Mouse (Mus musculus) heart, embryonic 12.5 days (tissue): ENCODE results near the gene Insc. TPM values are rescaled to one million over a fixed set of nuclear protein-coding genes. Genes with fewer than 3 reads are reported as not detected.
A peak's percentile ranks its signal among the peaks of the same experiment; 100 is the strongest.

Experiments used
- ATAC-seq: fragments of 200-750 bp; cut with Nextera tagmentation; 2 replicates; pipeline ENCODE4 v1.8.0; 2017; ENCODE audit warnings: moderate TSS enrichment, moderate library complexity; ENCODE audit not compliant: insufficient number of reproducible peaks, low FRiP score
- H3K27ac ChIP-seq: fragments of 300-500 bp; sonication (generic); 2 replicates; pipeline ENCODE4 v1.5.1; 2016; ENCODE audit warnings: mild to moderate bottlenecking, moderate library complexity; ENCODE audit not compliant: poor library complexity, severe bottlenecking
- H3K27me3 ChIP-seq: fragments of 300-500 bp; sonication (generic); replicated peaks from 2 replicates; pipeline ENCODE4 v1.6.1; 2016; ENCODE audit warnings: mild to moderate bottlenecking, moderate library complexity
- H3K36me3 ChIP-seq: fragments of 300-500 bp; sonication (generic); 2 replicates; pipeline ENCODE4 v1.6.1; 2016; ENCODE audit warnings: mild to moderate bottlenecking, moderate library complexity
- H3K4me1 ChIP-seq: fragments of 300-500 bp; sonication (generic); replicated peaks from 2 replicates; pipeline ENCODE4 v1.6.1; 2016; ENCODE audit warnings: mild to moderate bottlenecking
- H3K4me2 ChIP-seq: fragments of 300-500 bp; sonication (generic); 2 replicates; pipeline ENCODE4 v1.6.1; 2016; ENCODE audit warnings: mild to moderate bottlenecking, moderate library complexity
- H3K4me3 ChIP-seq: fragments of 300-500 bp; sonication (generic); 2 replicates; pipeline ENCODE4 v1.5.1; 2016; ENCODE audit warnings: mild to moderate bottlenecking
- H3K9ac ChIP-seq: fragments of 300-500 bp; sonication (generic); 2 replicates; pipeline ENCODE4 v1.6.1; 2016; ENCODE audit warnings: mild to moderate bottlenecking, moderate library complexity
- H3K9me3 ChIP-seq: fragments of 300-500 bp; sonication (generic); replicated peaks from 2 replicates; pipeline ENCODE4 v1.6.1; 2016; ENCODE audit warnings: mild to moderate bottlenecking, moderate library complexity
- WGBS: fragments of 180-500 bp; shearing (Covaris S2); methylation state at CpG from one replicate; pipeline ENCODE4 v1.1.7; 2016; 5-methylcytosine and 5-hydroxymethylcytosine counted together
- polyA plus RNA-seq: library from polyadenylated mRNA; unstranded; fragments of >200 nt; fragmentation: Nextera tagmentation; extraction: Ambion mirVana; gene quantifications from 2 replicates; pipeline ENCODE4 v1.2.1, GENCODE M21; 2016

The Insc gene
- polyA plus RNA-seq, 1 experiment from 2014 or later, result 1.5 TPM

- Histone ChIP-seq H3K27ac (no peak overlapping the region), H3K4me3 (no peak overlapping the region), H3K4me1 (no peaks in the 10 kb centered on the region), H3K9ac (no peak overlapping the region), H3K9me3 (no peaks in the 10 kb centered on the region), H3K4me2 (no peak overlapping the region), H3K36me3 (no peaks in the 10 kb centered on the region), H3K27me3 (0 out of 2 replicates have a peak, but pooled peaks cover 4% of the 10 kb centered on the region)
- ATAC-seq, result no peak
- WGBS, result 80% methylated on average over 5 of the region's 5 CpGs
Observed at GRCm38 (mm10) chr7:114736256-114736655, 7.2 kb upstream of the Insc start.

GRCm38 (mm10) chr7:114738166-114738565 lies 5.3 kb upstream of the Insc start:
- H3K9me3 ChIP-seq, result no peaks in the 10 kb centered on the region
- ATAC-seq, result no peak
- H3K36me3 ChIP-seq, result no peaks in the 10 kb centered on the region
- H3K27ac ChIP-seq, result no peak overlapping the region
- H3K4me3 ChIP-seq, result no peak overlapping the region
- H3K9ac ChIP-seq, result no peak overlapping the region
- H3K4me2 ChIP-seq, result no peak overlapping the region
- 0 out of 2 replicates have a peak, but pooled peaks cover 4% of the 10 kb centered on the region for H3K27me3 ChIP-seq
- no peaks in the 10 kb centered on the region for H3K4me1 ChIP-seq

GRCm38 (mm10) chr7:114740360-114741165 lies 2.9 kb upstream of the Insc start:
- ATAC-seq, result no peak
- 0 out of 2 replicates have a peak, but pooled peaks cover 12% of the 10 kb centered on the region for H3K27me3 ChIP-seq
- 51% methylated on average over 6 of the region's 6 CpGs for WGBS
- H3K9ac ChIP-seq, result no peak overlapping the region
- H3K9me3 ChIP-seq, result no peaks in the 10 kb centered on the region
- H3K4me1 ChIP-seq, result peaks cover 8% of the 10 kb centered on the region
- H3K27ac ChIP-seq, result no peak overlapping the region
- H3K4me2 ChIP-seq, result no peak overlapping the region
- H3K36me3 ChIP-seq, result no peaks in the 10 kb centered on the region
- no peak overlapping the region for H3K4me3 ChIP-seq

- no peaks in the 10 kb centered on the region for H3K36me3 ChIP-seq
- H3K27me3 ChIP-seq, result peaks cover 20% of the 10 kb centered on the region; the same call in 1 of the 2 replicates
- ATAC-seq, result no peak
- H3K4me2 ChIP-seq, result peak overlapping the region; percentile 83; the same call in 1 of the 2 replicates
- H3K4me3 ChIP-seq, result no peak overlapping the region
- 49% methylated on average over 3 of the region's 3 CpGs for WGBS
- no peaks in the 10 kb centered on the region for H3K9me3 ChIP-seq
- H3K9ac ChIP-seq, result no peak overlapping the region
- no peak overlapping the region for H3K27ac ChIP-seq
- H3K4me1 ChIP-seq, result peaks cover 8% of the 10 kb centered on the region
Observed at GRCm38 (mm10) chr7:114744639-114745245, 1.2 kb downstream of the Insc start.

- peaks cover 20% of the 10 kb centered on the region; the same call in 1 of the 2 replicates for H3K27me3 ChIP-seq
- H3K9ac ChIP-seq, result peak overlapping the region; percentile 45
- no peak overlapping the region for H3K27ac ChIP-seq
- H3K4me2 ChIP-seq, result peak overlapping the region; percentile 83
- peaks cover 8% of the 10 kb centered on the region for H3K4me1 ChIP-seq
- 5% methylated on average over 34 of the region's 34 CpGs for WGBS
- H3K4me3 ChIP-seq, result peak overlapping the region; percentile 44
- ATAC-seq, result peak; percentile 64; the same call in 1 of the 2 replicates
- H3K36me3 ChIP-seq, result no peaks in the 10 kb centered on the region
- H3K9me3 ChIP-seq, result no peaks in the 10 kb centered on the region
Observed at GRCm38 (mm10) chr7:114745481-114746271, 2.2 kb downstream of the Insc start.

GRCm38 (mm10) chr7:114747596-114747995 lies 4.1 kb downstream of the Insc start:
- no peak for ATAC-seq

GRCm38 (mm10) chr7:114748239-114748638 lies 4.7 kb downstream of the Insc start:
- WGBS, result 66% methylated on average over 4 of the region's 4 CpGs
- Histone ChIP-seq H3K36me3 (no peaks in the 10 kb centered on the region), H3K27me3 (peaks cover 20% of the 10 kb centered on the region; the same call in 1 of the 2 replicates), H3K27ac (no peak overlapping the region), H3K9ac (no peak overlapping the region), H3K4me3 (no peak overlapping the region), H3K9me3 (no peaks in the 10 kb centered on the region), H3K4me1 (peaks cover 8% of the 10 kb centered on the region), H3K4me2 (no peak overlapping the region)
- ATAC-seq, result no peak

More at GRCm38 (mm10) chr7:114747596-114747995, 4.1 kb downstream of the Insc start:
- Histone ChIP-seq H3K36me3 (no peaks in the 10 kb centered on the region), H3K27ac (no peak overlapping the region), H3K9ac (no peak overlapping the region), H3K4me2 (no peak overlapping the region), H3K4me3 (no peak overlapping the region), H3K4me1 (peaks cover 8% of the 10 kb centered on the region), H3K9me3 (no peaks in the 10 kb centered on the region), H3K27me3 (peaks cover 20% of the 10 kb centered on the region; the same call in 1 of the 2 replicates)
- WGBS, result 62% methylated on average over 3 of the region's 3 CpGs

- H3K27ac ChIP-seq, result no peak overlapping the region
- no peaks in the 10 kb centered on the region for H3K36me3 ChIP-seq
- no peak overlapping the region for H3K4me2 ChIP-seq
- no peaks in the 10 kb centered on the region for H3K4me1 ChIP-seq
- H3K27me3 ChIP-seq, result no peaks in the 10 kb centered on the region
- H3K4me3 ChIP-seq, result no peak overlapping the region
- no peak overlapping the region for H3K9ac ChIP-seq
- no peak for ATAC-seq
- H3K9me3 ChIP-seq, result no peaks in the 10 kb centered on the region
- 79% methylated on average over 2 of the region's 2 CpGs for WGBS
Observed at GRCm38 (mm10) chr7:114753471-114753870, 10.0 kb downstream of the Insc start.

GRCm38 (mm10) chr7:114754196-114754595 lies 10.7 kb downstream of the Insc start:
- Histone ChIP-seq H3K9me3 (no peaks in the 10 kb centered on the region), H3K4me3 (no peak overlapping the region), H3K4me2 (no peak overlapping the region), H3K4me1 (no peaks in the 10 kb centered on the region), H3K27me3 (no peaks in the 10 kb centered on the region), H3K27ac (no peak overlapping the region), H3K36me3 (no peaks in the 10 kb centered on the region), H3K9ac (no peak overlapping the region)
- no peak for ATAC-seq
- WGBS, result 29% methylated on average over 1 of the region's 1 CpGs

GRCm38 (mm10) chr7:114754626-114755025 lies 11.1 kb downstream of the Insc start:
- no peak overlapping the region for H3K9ac ChIP-seq
- no peak overlapping the region for H3K27ac ChIP-seq
- WGBS, result 73% methylated on average over 8 of the region's 8 CpGs
- no peaks in the 10 kb centered on the region for H3K27me3 ChIP-seq
- H3K4me3 ChIP-seq, result no peak overlapping the region
- ATAC-seq, result no peak
- H3K9me3 ChIP-seq, result no peaks in the 10 kb centered on the region
- H3K36me3 ChIP-seq, result no peaks in the 10 kb centered on the region
- H3K4me1 ChIP-seq, result no peaks in the 10 kb centered on the region
- no peak overlapping the region for H3K4me2 ChIP-seq

GRCm38 (mm10) chr7:114762660-114763059 lies 19.2 kb downstream of the Insc start:
- no peaks in the 10 kb centered on the region for H3K9me3 ChIP-seq
- ATAC-seq, result no peak
- H3K4me1 ChIP-seq, result peaks cover 10% of the 10 kb centered on the region; the same call in 1 of the 2 replicates
- no peak overlapping the region for H3K9ac ChIP-seq
- no peaks in the 10 kb centered on the region for H3K36me3 ChIP-seq
- H3K4me2 ChIP-seq, result no peak overlapping the region
- WGBS, result 41% methylated on average over 2 of the region's 2 CpGs
- no peaks in the 10 kb centered on the region for H3K27me3 ChIP-seq
- no peak overlapping the region for H3K27ac ChIP-seq
- H3K4me3 ChIP-seq, result no peak overlapping the region
